Mouse (Mus musculus) forebrain, postnatal 0 days (tissue): ENCODE data around the gene Spata45. TPM values are rescaled to one million over a fixed set of nuclear protein-coding genes. Genes with fewer than 3 reads are reported as not detected.
"Not testable (repeated sequence)": the region's sequence is repeated elsewhere in the genome, so short reads cannot be mapped to it uniquely, and the experiment has no call there.

ENCODE experiments used
- ATAC-seq: fragments of 200-750 bp; cut with Nextera tagmentation; 2 replicates; pipeline ENCODE4 v1.8.0; 2017; ENCODE audit warnings: mild to moderate bottlenecking, moderate library complexity
- DNase-seq: peaks from one replicate; pipeline ENCODE4 v3.0.0-alpha.2; 2015
- H3K27ac ChIP-seq: fragments of 300-500 bp; sonication (generic); 2 replicates; pipeline ENCODE4 v1.5.1; 2014; ENCODE audit warnings: low read depth, mild to moderate bottlenecking, antibody characterized with exemption, low read length, moderate library complexity, mixed read lengths
- H3K27me3 ChIP-seq: fragments of 300-500 bp; sonication (generic); 2 replicates; pipeline ENCODE4 v1.6.1; 2014; ENCODE audit warnings: mild to moderate bottlenecking, low read length, mixed read lengths; ENCODE audit not compliant: insufficient read depth
- H3K36me3 ChIP-seq: fragments of 300-500 bp; sonication (generic); 2 replicates; pipeline ENCODE4 v1.6.1; 2014; ENCODE audit warnings: mild to moderate bottlenecking, moderate library complexity; ENCODE audit not compliant: insufficient read depth
- H3K4me1 ChIP-seq: fragments of 300-500 bp; sonication (generic); 2 replicates; pipeline ENCODE4 v1.6.1; 2014; ENCODE audit warnings: antibody characterized with exemption; ENCODE audit not compliant: insufficient read depth
- H3K4me2 ChIP-seq: fragments of 300-500 bp; sonication (generic); 2 replicates; pipeline ENCODE4 v1.6.1; 2014; ENCODE audit warnings: low read depth, mild to moderate bottlenecking, moderate library complexity
- H3K4me3 ChIP-seq: fragments of 300-500 bp; sonication (generic); 2 replicates; pipeline ENCODE4 v1.5.1; 2014; ENCODE audit warnings: low read depth, low read length, mixed read lengths
- H3K9ac ChIP-seq: fragments of 300-500 bp; sonication (generic); 2 replicates; pipeline ENCODE4 v1.6.1; 2014; ENCODE audit warnings: mild to moderate bottlenecking
- H3K9me3 ChIP-seq: fragments of 300-500 bp; sonication (generic); 2 replicates; pipeline ENCODE4 v1.6.1; 2016; ENCODE audit warnings: low read length
- CTCF ChIP-seq: sonication (generic); IDR thresholded peaks from 2 replicates; pipeline ENCODE4 v1.5.1; 2016; ENCODE audit warnings: antibody characterized with exemption, control low read depth, low read depth
- WGBS: fragments of 180-500 bp; shearing (Covaris S2); extraction: QIAGEN DNeasy Blood & Tissue Kit; methylation state at CpG from one replicate; pipeline ENCODE4 v1.1.7; 2014; 5-methylcytosine and 5-hydroxymethylcytosine counted together
- polyA plus RNA-seq: library from polyadenylated mRNA; unstranded; fragments of >200 nt; fragmentation: Nextera tagmentation; extraction: Ambion mirVana; gene quantifications from 2 replicates; pipeline ENCODE4 v1.2.1, GENCODE M21; 2015
- total RNA-seq: library from RNA; depleted of rRNA; stranded (reverse); fragments of >200 nt; gene quantifications from 2 replicates; pipeline ENCODE4 v1.2.3, GENCODE M21; 2014

The Spata45 gene
- total and polyA plus RNA-seq, 2 experiments from 2014 or later: not detected

GRCm38 (mm10) chr1:191025016-191026012 is 11.1 kb upstream of the Spata45 start:
- Histone ChIP-seq H3K9me3 (no peaks in the 10 kb centered on the region), H3K36me3 (peaks cover 5% of the 10 kb centered on the region; the same call in 1 of the 2 replicates), H3K4me2 (peak overlapping the region; percentile 96), H3K9ac (peak overlapping the region; percentile 82), H3K27me3 (no peaks in the 10 kb centered on the region), H3K27ac (peak overlapping the region; percentile 87), H3K4me3 (peak overlapping the region; percentile 72), H3K4me1 (peaks cover 7% of the 10 kb centered on the region; the same call in 1 of the 2 replicates)
- no peak for TF ChIP-seq CTCF
- ATAC-seq (peak; percentile 50), DNase-seq (no peak)
- WGBS: 4% methylated on average over 69 of the region's 69 CpGs

DNA sequence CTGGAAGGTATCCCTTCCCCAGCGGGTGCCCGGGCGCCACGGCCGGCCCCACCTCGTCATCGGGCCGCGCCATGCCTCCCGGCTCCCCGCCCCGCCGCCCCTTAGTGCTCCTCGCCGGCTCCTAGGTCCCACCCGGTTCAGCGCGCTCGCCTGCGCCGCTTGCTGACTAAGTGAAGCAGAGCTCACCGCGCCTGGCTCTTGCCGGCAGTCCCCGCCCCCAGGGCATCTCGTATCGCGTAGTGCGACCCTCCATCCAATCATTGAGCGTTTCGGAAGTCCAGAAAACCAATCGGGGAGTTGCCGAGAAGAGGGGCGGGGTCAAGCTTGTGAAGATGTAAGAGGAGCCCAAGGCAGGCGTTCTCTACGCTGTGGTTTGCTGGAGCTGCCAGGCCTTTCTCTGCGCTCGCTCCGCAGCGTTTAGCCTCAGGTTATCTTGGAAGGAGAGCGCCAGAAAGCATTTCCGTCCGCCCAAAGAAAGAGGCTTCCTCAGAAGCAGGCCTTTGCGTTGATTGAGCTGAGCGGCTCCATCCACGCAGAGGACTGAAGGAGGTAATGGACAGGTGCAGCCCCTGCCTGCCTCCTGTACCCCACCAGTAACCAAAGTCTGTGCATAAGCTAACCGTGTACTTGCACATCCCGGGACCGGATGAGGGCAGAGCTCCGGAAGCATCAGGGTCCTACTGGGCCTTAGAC is 10.3 kb upstream of the Spata45 start, which contains the start of gene Flvcr1:
Flvcr1 (minus strand) TSS at position 138 of the 693 bp plus-strand sequence.
- DNase-seq (peak; percentile 99), ATAC-seq (peak; percentile 99)
- Histone ChIP-seq H3K9ac (peak within 1 kb of the TSS; percentile 82), H3K4me3 (peak within 1 kb of the TSS; percentile 72), H3K27ac (peak within 1 kb of the TSS; percentile 88), H3K36me3 (peaks cover 5% of the 10 kb centered on the region; the same call in 1 of the 2 replicates), H3K4me2 (peak within 1 kb of the TSS; percentile 96), H3K4me1 (peaks cover 7% of the 10 kb centered on the region; the same call in 1 of the 2 replicates), H3K9me3 (no peaks in the 10 kb centered on the region), H3K27me3 (no peaks in the 10 kb centered on the region)
- TF ChIP-seq CTCF: peak; percentile 57
- WGBS: under 1% methylated on average over 43 of the region's 50 CpGs

- no peak for ATAC-seq
- Histone ChIP-seq H3K36me3 (no peaks in the 10 kb centered on the region), H3K27ac (no peak overlapping the region), H3K27me3 (no peaks in the 10 kb centered on the region), H3K4me1 (no peaks in the 10 kb centered on the region), H3K4me2 (no peak overlapping the region), H3K4me3 (no peak overlapping the region), H3K9ac (no peak overlapping the region), H3K9me3 (no peaks in the 10 kb centered on the region)
- no peak for DNase-seq
- 55% methylated on average over 10 of the region's 10 CpGs for WGBS
- TF ChIP-seq CTCF: no peak
Measured at GRCm38 (mm10) chr1:191030182-191030581, 6.3 kb upstream of the Spata45 start.

- not testable (repeated sequence) for DNase-seq, H3K9me3 ChIP-seq, H3K9ac ChIP-seq, H3K4me2 ChIP-seq, H3K27ac ChIP-seq, H3K4me1 ChIP-seq, ATAC-seq, H3K36me3 ChIP-seq, H3K4me3 ChIP-seq, H3K27me3 ChIP-seq
- 72% methylated on average over 6 of the region's 6 CpGs for WGBS
Measured at GRCm38 (mm10) chr1:191030922-191031425, 5.5 kb upstream of the Spata45 start.

DNA sequence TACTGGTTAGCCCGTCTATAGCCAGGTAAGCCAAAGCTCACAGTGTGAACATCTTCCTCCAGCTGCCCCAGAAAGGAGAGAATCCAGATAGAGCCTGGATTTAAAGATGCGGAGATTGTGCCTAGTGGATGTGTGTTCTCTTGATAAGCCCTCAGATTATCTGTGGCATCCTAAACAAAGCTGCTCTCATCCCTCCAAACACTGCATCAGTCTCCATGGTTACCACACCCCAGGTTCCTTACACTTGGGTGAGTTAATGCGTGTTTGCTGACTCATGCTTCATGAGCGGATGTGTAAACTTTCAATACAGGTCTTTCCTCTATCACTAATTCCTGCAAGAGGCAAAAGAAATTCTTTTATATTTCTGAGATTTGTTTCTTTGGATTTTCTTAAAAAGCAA is 790 bp upstream of the Spata45 start:
- WGBS: 20% methylated on average over 4 of the region's 4 CpGs

DNA sequence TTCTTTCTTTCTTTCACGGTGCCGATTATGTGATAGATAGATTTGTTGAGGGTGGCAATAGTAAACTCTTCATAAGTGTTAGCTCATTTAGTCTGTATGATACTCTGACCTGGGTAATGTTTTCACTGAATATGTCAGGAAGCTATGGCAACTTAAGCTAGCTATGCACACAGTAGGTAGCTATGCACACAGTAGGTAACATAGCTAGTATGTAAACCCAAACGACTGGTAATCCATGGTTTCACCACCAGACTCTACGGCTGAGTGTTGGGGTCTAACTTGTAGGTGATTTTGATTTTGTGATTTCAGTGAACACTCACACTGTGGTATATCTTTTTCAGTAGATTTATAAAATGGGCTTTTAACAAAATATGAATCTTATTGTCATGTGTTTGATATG is 1.6 kb downstream of the Spata45 start:
- H3K9me3 ChIP-seq: no peaks in the 10 kb centered on the region
- no peak for DNase-seq
- no peaks in the 10 kb centered on the region for H3K4me1 ChIP-seq
- H3K4me2 ChIP-seq: no peak overlapping the region
- no peaks in the 10 kb centered on the region for H3K36me3 ChIP-seq
- no peaks in the 10 kb centered on the region for H3K27me3 ChIP-seq
- H3K27ac ChIP-seq: no peak overlapping the region
- no peak for TF ChIP-seq CTCF
- H3K9ac ChIP-seq: no peak overlapping the region
- H3K4me3 ChIP-seq: no peak overlapping the region
- WGBS: 94% methylated on average over 4 of the region's 4 CpGs
- ATAC-seq: no peak

More for the DNA sequence above, 790 bp upstream of the Spata45 start:
- H3K4me2 ChIP-seq: no peak overlapping the region
- no peaks in the 10 kb centered on the region for H3K4me1 ChIP-seq
- ATAC-seq: no peak
- no peaks in the 10 kb centered on the region for H3K36me3 ChIP-seq
- H3K27ac ChIP-seq: no peak overlapping the region
- no peaks in the 10 kb centered on the region for H3K27me3 ChIP-seq
- H3K9ac ChIP-seq: no peak overlapping the region
- DNase-seq: no peak
- no peaks in the 10 kb centered on the region for H3K9me3 ChIP-seq
- no peak for TF ChIP-seq CTCF
- H3K4me3 ChIP-seq: no peak overlapping the region
